Mouse (Mus musculus) heart, embryonic 11.5 days (tissue): ENCODE measurements at regions not wholly inside any gene's neighbourhood (a gene's known extent, or its start where the extent isn't known, plus 50 kb on each side); places are given as distances from the start of the nearest gene placed in this dataset.

Source experiments
- ATAC-seq: fragments of 200-750 bp; cut with Nextera tagmentation; replicated peaks from 2 replicates; pipeline ENCODE4 v1.8.0; 2017; ENCODE audit warnings: moderate library complexity; ENCODE audit not compliant: insufficient number of reproducible peaks, low FRiP score, low TSS enrichment
- H3K27ac ChIP-seq: fragments of 300-500 bp; sonication (generic); 2 replicates; pipeline ENCODE4 v1.5.1; 2014; ENCODE audit warnings: mild to moderate bottlenecking, low read depth, low read length
- H3K27me3 ChIP-seq: fragments of 300-500 bp; sonication (generic); 2 replicates; pipeline ENCODE4 v1.6.1; 2014; ENCODE audit warnings: mild to moderate bottlenecking, low read length, mixed read lengths; ENCODE audit not compliant: control insufficient read depth, insufficient read depth
- H3K36me3 ChIP-seq: fragments of 300-500 bp; sonication (generic); 2 replicates; pipeline ENCODE4 v1.6.1; 2014; ENCODE audit warnings: mild to moderate bottlenecking, low read length, moderate library complexity, mixed read lengths; ENCODE audit not compliant: control insufficient read depth, insufficient read depth
- H3K4me1 ChIP-seq: fragments of 300-500 bp; sonication (generic); 2 replicates; pipeline ENCODE4 v1.6.1; 2014; ENCODE audit warnings: low read length; ENCODE audit not compliant: control insufficient read depth, insufficient read depth
- H3K4me2 ChIP-seq: fragments of 300-500 bp; sonication (generic); 2 replicates; pipeline ENCODE4 v1.6.1; 2014; ENCODE audit warnings: mild to moderate bottlenecking, moderate library complexity
- H3K4me3 ChIP-seq: fragments of 300-500 bp; sonication (generic); 2 replicates; pipeline ENCODE4 v1.5.1; 2014; ENCODE audit warnings: low read depth, low read length
- H3K9ac ChIP-seq: fragments of 300-500 bp; sonication (generic); 2 replicates; pipeline ENCODE4 v1.6.1; 2014; ENCODE audit warnings: mild to moderate bottlenecking, low read depth, low read length, moderate library complexity
- H3K9me3 ChIP-seq: fragments of 300-500 bp; sonication (generic); replicated peaks from 2 replicates; pipeline ENCODE4 v1.6.1; 2016; ENCODE audit warnings: low read length; ENCODE audit not compliant: control insufficient read depth
- WGBS: fragments of 180-500 bp; shearing (Covaris S2); extraction: QIAGEN DNeasy Blood & Tissue Kit; methylation state at CpG from one replicate; pipeline ENCODE4 v1.1.7; 2014; ENCODE audit not compliant: insufficient replicate concordance; 5-methylcytosine and 5-hydroxymethylcytosine counted together

DNA sequence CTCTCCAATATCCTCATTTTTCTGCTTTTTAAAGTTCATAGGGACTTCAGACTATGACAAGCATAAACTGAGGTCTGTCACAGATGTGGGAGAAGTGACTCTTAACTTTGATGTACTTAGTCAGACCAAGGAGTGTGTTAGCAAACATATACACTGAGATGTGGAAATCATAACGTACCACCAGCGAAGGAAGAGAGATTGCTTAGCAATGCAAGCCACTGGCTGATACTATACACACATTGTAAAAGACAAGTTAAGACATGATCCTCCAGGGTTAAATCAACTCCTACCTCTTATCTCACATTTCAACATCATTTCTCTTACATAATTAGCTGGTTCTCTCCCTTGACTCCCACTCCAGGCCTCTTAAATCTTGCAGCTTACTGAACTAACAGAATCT is 227.9 kb upstream of the Rarb start:
- 46% methylated on average over 2 of the region's 2 CpGs for WGBS
- Histone ChIP-seq H3K36me3 (no peaks in the 10 kb centered on the region), H3K27me3 (no peaks in the 10 kb centered on the region), H3K4me2 (no peak overlapping the region), H3K9ac (no peak overlapping the region), H3K4me1 (no peaks in the 10 kb centered on the region), H3K27ac (no peak overlapping the region), H3K4me3 (no peak overlapping the region), H3K9me3 (no peaks in the 10 kb centered on the region)
- ATAC-seq = no peak

DNA sequence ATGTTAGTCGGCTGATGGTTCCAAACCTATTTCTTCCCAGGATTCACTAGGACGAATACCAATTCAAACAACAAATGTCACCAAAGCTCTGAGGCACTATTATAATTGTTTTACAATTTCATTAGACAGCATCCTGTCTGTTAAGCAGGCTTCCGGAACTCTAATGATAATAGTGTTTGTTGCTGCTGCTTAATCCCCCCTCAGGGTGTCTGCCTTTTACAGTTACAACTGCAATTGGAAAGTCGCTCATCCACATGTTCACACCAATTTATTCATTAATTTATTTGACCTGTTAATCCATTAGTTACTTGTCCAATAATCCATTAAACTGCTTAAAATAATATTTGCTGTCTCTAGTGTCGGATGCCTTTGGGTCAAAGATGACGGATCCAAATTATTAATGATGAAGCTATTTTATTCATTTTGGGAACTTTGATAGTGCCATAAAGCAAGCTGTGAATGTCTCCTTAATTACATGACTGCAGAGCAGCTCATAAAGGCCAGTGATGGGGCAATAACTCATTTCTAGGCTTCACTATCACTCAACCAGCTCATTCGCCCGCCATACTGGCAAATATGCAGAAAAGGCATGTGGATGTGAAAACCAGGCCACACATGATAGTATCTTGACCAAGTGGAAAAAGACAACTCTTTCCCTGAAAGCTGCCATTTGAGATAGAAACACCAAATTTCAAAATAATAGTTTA is 226.6 kb upstream of the Rarb start:
- Histone ChIP-seq H3K4me3 (no peak overlapping the region), H3K4me2 (no peak overlapping the region), H3K9ac (no peak overlapping the region), H3K4me1 (no peaks in the 10 kb centered on the region), H3K9me3 (no peaks in the 10 kb centered on the region), H3K27ac (no peak overlapping the region), H3K36me3 (no peaks in the 10 kb centered on the region), H3K27me3 (no peaks in the 10 kb centered on the region)
- no peak for ATAC-seq
- 85% methylated on average over 8 of the region's 8 CpGs for WGBS

DNA sequence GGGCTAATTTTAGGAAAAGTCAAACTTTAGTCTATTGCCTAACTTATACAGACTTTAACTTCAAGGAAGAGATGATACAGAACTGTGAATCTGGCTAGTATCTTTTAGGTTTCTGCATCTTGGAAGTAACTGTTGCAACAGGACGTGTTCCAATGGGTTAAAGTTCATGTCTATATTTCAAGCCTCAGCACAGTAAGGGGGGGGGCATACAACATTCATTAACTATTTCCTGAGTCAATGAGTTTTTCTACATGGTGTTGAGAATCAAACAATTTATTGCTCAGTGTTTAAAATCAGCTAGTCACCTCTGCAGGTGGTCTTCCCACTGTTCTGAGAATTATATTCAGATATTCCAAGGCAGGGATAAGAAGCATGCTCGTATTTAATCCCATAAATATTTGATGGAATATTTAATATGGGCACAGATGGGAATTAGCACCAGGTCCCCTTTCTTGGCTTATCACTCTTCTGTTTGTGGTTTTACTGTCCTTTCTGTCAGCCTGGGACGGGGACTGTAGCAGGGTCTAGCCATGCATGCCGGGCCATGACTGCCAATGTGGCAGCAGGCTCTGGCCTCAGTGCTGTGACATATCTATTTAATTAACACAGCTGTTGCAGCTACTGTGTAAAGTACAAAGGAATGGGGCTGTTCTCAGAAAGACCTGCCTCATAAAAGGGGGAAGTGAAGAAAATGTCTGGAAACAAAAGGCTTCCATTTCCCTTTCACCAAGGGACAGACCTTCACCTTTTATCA is 201.8 kb upstream of the Rarb start:
- Histone ChIP-seq H3K4me2 (no peak overlapping the region), H3K27ac (no peak overlapping the region), H3K9me3 (no peaks in the 10 kb centered on the region), H3K4me3 (no peak overlapping the region), H3K36me3 (no peaks in the 10 kb centered on the region), H3K27me3 (no peaks in the 10 kb centered on the region), H3K4me1 (no peaks in the 10 kb centered on the region), H3K9ac (no peak overlapping the region)
- 60% methylated on average over 4 of the region's 4 CpGs for WGBS
- no peak for ATAC-seq

DNA sequence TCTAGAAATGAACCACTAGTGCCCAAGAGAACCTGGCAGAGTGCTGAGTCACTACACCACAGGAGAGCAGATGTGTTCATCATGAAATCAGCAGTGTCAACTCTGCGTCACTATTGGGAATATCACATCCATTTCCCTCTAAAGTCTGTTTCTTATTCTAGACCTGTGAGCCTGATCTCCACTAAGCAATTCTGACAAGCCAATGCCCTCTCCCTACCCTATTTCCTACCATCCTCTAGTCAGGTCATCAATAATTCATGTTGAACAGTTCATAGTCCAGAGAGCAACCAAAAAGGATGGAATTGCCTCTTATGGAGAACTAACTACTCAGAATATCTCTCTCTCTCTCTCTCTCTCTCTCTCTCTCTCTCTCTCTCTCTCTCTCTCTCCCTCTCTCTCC is 194.0 kb upstream of the Rarb start:
- H3K36me3 ChIP-seq = no peaks in the 10 kb centered on the region
- WGBS = 90% methylated on average over 1 of the region's 1 CpGs
- H3K27ac ChIP-seq = no peak overlapping the region
- no peak for ATAC-seq
- H3K9me3 ChIP-seq = no peaks in the 10 kb centered on the region
- H3K4me1 ChIP-seq = no peaks in the 10 kb centered on the region
- H3K4me2 ChIP-seq = no peak overlapping the region
- H3K27me3 ChIP-seq = no peaks in the 10 kb centered on the region
- no peak overlapping the region for H3K4me3 ChIP-seq
- no peak overlapping the region for H3K9ac ChIP-seq

DNA sequence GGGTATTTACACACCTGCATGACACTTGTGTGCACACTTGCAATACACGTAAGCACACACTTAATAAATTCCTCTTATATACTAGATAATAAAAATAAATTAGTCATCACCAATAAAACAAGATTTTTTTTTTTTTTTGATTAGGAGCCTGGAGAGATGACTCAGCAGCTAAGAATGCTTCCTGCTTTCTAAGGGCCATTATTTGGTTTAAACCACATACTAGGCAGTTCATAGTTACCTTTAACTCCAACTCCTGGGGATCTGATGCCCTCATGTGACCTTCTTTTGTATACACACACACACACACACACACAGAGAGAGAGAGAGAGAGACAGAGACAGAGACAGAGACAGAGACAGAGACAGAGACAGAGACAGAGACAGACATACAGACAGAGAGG is 193.2 kb upstream of the Rarb start:
- no peak overlapping the region for H3K27ac ChIP-seq
- no peaks in the 10 kb centered on the region for H3K27me3 ChIP-seq
- no peaks in the 10 kb centered on the region for H3K4me1 ChIP-seq
- no peaks in the 10 kb centered on the region for H3K9me3 ChIP-seq
- ATAC-seq = no peak
- no peaks in the 10 kb centered on the region for H3K36me3 ChIP-seq
- H3K4me3 ChIP-seq = no peak overlapping the region
- no peak overlapping the region for H3K4me2 ChIP-seq
- WGBS = 85% methylated on average over 1 of the region's 1 CpGs
- H3K9ac ChIP-seq = no peak overlapping the region

DNA sequence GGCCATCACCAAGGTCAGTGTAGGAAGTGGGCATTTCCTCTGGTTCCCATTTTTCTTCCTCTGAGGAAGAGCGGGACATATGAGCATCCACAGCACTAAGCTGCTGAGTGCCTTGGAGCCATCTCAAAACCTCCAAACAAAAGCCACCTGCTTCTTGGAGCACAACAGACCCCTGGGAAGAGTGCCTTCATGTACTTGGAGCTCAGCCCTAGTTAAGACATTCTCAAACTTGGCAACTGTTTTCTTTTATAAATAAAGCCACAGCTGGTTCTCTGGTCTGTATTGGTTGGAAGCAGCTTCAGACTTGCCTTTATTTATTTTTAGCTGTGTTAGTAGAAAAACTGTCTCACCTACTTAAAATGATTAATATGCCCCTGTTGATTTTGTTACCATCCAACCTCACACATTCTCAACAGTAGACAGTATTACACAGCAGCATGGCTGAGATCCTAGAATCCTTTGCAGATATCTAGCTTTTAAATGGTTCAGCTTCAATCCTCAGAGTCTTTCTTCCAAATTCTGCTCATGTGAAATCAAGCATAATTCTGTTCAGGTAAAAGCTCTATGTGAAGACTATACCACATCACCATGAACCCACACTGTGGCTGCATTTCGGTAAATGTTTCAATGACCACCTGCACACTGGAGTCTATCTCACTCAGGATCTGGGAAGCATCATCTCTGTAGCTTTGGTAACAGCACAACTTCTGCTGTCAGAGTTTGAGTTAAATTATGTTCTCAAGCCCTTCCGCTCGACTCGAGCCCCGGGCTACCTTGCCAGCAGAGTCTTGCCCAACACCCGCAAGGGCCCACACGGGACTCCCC is 186.4 kb upstream of the Rarb start:
- Histone ChIP-seq H3K27me3 (no peaks in the 10 kb centered on the region), H3K4me2 (no peak overlapping the region), H3K9ac (no peak overlapping the region), H3K9me3 (no peaks in the 10 kb centered on the region), H3K4me3 (no peak overlapping the region), H3K4me1 (no peaks in the 10 kb centered on the region), H3K27ac (no peak overlapping the region), H3K36me3 (no peaks in the 10 kb centered on the region)
- ATAC-seq = no peak
- 83% methylated on average over 8 of the region's 8 CpGs for WGBS

DNA sequence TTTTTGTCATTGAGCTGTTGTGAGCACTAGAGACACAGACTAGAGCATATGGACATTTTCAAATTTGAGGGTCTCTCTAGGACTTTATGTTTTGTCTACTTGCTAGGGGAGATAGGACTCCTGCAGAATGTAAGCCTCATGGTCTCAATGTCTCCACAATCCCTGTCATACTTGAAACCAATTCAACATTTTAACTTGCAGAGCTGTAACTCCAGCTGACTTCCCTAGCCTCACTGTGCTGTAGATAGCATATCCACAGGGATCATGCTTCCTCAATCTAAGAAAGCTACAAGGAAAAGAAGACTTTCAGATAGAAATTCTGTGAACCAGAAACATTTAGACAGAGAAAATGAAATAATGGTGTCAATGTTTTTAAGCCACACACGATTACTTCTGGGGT is 185.8 kb upstream of the Rarb start:
- Histone ChIP-seq H3K27ac (no peak overlapping the region), H3K9ac (no peak overlapping the region), H3K4me1 (no peaks in the 10 kb centered on the region), H3K4me3 (no peak overlapping the region), H3K9me3 (no peaks in the 10 kb centered on the region), H3K4me2 (no peak overlapping the region), H3K27me3 (no peaks in the 10 kb centered on the region), H3K36me3 (no peaks in the 10 kb centered on the region)
- no peak for ATAC-seq
- 79% methylated on average over 1 of the region's 1 CpGs for WGBS

DNA sequence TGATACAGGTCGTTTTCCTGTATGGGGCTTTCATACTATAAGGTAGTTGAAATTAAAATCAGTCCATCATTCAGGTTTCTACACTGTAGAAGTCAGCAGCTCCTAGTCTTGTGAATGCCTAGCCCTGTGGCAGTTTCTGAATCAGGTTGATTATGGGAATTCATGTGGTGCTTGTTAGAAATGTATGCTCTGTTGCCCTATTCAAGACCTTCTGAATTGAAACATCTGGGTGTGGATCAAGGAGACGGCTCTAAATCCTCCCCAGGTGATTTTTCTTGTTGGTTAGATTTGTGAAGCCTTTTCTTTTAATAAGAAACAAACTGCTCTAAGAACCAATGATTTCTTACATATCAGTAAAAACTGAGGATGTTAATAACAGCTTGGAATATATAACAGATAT is 177.8 kb upstream of the Rarb start:
- no peaks in the 10 kb centered on the region for H3K27me3 ChIP-seq
- H3K9ac ChIP-seq = no peak overlapping the region
- ATAC-seq = no peak
- 63% methylated on average over 2 of the region's 2 CpGs for WGBS
- no peaks in the 10 kb centered on the region for H3K9me3 ChIP-seq
- no peak overlapping the region for H3K27ac ChIP-seq
- no peak overlapping the region for H3K4me3 ChIP-seq
- H3K4me2 ChIP-seq = no peak overlapping the region
- H3K4me1 ChIP-seq = no peaks in the 10 kb centered on the region
- no peaks in the 10 kb centered on the region for H3K36me3 ChIP-seq
